19 mouse cellular contexts compared by ENCODE assay signal in genomic region chr3:98410619-98411580, GRCm38 (mm10). TPM values are rescaled to one million over a fixed set of nuclear protein-coding genes. Genes with fewer than 3 reads are reported as not detected.
DNase-seq lines count a peak whose midpoint lies in the region; ATAC-seq and TF ChIP-seq lines count a peak whose summit lies in the region.
"Not testable (repeated sequence)": the region's sequence is repeated elsewhere in the genome, so short reads cannot be mapped to it uniquely, and the experiment has no call there.
"Had no signal": no experiment of that assay in that cellular context is flagged by ENCODE, and none has a peak within 500 bp of the region (broad histone marks: within the 10 kb centered on the region; RNA-seq: fewer than 3 reads in every experiment).

No protein-coding gene starts in this region.

- not testable (repeated sequence) for H3K9me3 ChIP-seq in heart, embryonic 15.5 days (replicated peaks); hindbrain, postnatal 0 days (ENCODE audit: low read length); kidney, embryonic 15.5 days (replicated peaks); lung, embryonic 15.5 days

- peaks cover 58% of the 10 kb centered on the region for H3K4me1 ChIP-seq in heart, embryonic 15.5 days (replicated peaks)
- H3K4me1 ChIP-seq in hindbrain, postnatal 0 days (ENCODE audit: insufficient read depth, low read length): not testable (repeated sequence)
- H3K4me1 ChIP-seq in kidney, embryonic 15.5 days: peaks cover 27% of the 10 kb centered on the region
- H3K4me1 ChIP-seq in lung, embryonic 15.5 days: peaks cover 21% of the 10 kb centered on the region

- peak; percentile 86 for ATAC-seq in heart, embryonic 15.5 days (replicated peaks; ENCODE audit: insufficient number of reproducible peaks, insufficient read depth, low FRiP score, low read depth)
- peak; percentile 57; the same call in 1 of the 2 replicates for ATAC-seq in hindbrain, postnatal 0 days
- peak; percentile 29; the same call in 1 of the 2 replicates for ATAC-seq in kidney, embryonic 15.5 days (replicated peaks; ENCODE audit: low FRiP score)
- ATAC-seq in lung, embryonic 15.5 days (ENCODE audit: borderline replicate concordance, extremely low read depth, low FRiP score, low TSS enrichment): peak; percentile 78
- peak; percentile 73 for ATAC-seq in megakaryocyte-erythroid progenitor cell, adult 5-6 weeks (replicated peaks; ENCODE audit: low FRiP score, low TSS enrichment, poor library complexity, severe bottlenecking)

- not testable (repeated sequence) for H3K4me2 ChIP-seq in heart, embryonic 15.5 days; hindbrain, postnatal 0 days (ENCODE audit: low read depth, low read length); kidney, embryonic 15.5 days; lung, embryonic 15.5 days

- not testable (repeated sequence) for H3K27me3 ChIP-seq in heart, embryonic 15.5 days; hindbrain, postnatal 0 days (ENCODE audit: insufficient read depth, low read length); kidney, embryonic 15.5 days; lung, embryonic 15.5 days

- not testable (repeated sequence) for TF ChIP-seq CTCF in hindbrain, postnatal 0 days (IDR thresholded peaks at IDR 0.05; ENCODE audit: low read depth)

- not testable (repeated sequence) for H3K36me3 ChIP-seq in heart, embryonic 15.5 days; hindbrain, postnatal 0 days (ENCODE audit: insufficient read depth, low read length); kidney, embryonic 15.5 days; lung, embryonic 15.5 days

- H3K9ac ChIP-seq in heart, embryonic 15.5 days; hindbrain, postnatal 0 days (replicated peaks; ENCODE audit: low read length); kidney, embryonic 15.5 days; lung, embryonic 15.5 days: not testable (repeated sequence)

- WGBS in heart, embryonic 15.5 days: 46% methylated on average over 17 of the region's 27 CpGs
- WGBS in hindbrain, postnatal 0 days: 83% methylated on average over 16 of the region's 27 CpGs
- 84% methylated on average over 16 of the region's 27 CpGs for WGBS in kidney, embryonic 15.5 days
- WGBS in lung, embryonic 15.5 days: 66% methylated on average over 16 of the region's 27 CpGs

- H3K27ac ChIP-seq in heart, embryonic 15.5 days: peak overlapping the region; percentile 76
- not testable (repeated sequence) for H3K27ac ChIP-seq in hindbrain, postnatal 0 days; kidney, embryonic 15.5 days; lung, embryonic 15.5 days

- DNase-seq in adrenal gland, postnatal 10 days: peak; percentile 20
- DNase-seq in heart, adult 18-20 months: peak; percentile 46 to 57
- not testable (repeated sequence) for DNase-seq in hindbrain, postnatal 0 days (ENCODE audit: low spot score)
- peak; percentile 6 for DNase-seq in testis, postnatal 10 days (ENCODE audit: low spot score)

- H3K4me3 ChIP-seq in heart, embryonic 15.5 days; hindbrain, postnatal 0 days (ENCODE audit: low read length); kidney, embryonic 15.5 days (replicated peaks); lung, embryonic 15.5 days: not testable (repeated sequence)

RNA-seq across cellular contexts. Expression of gene Zfp697, which starts 28.6 kb away (rescaled TPM):
- 1 to 10 TPM; 3.0 to 3.8 TPM for total RNA-seq in adrenal gland, postnatal 10 days (2021)
- 1 to 10 TPM; 5.9 to 7.3 TPM for total RNA-seq in heart, adult 18-20 months (2021)
- 7.7 and 9.9 TPM in 2 replicates for polyA plus RNA-seq in heart, embryonic 15.5 days (2015; fragmentation: Nextera tagmentation; extraction: Ambion mirVana)
- total RNA-seq in hindbrain, postnatal 0 days (2014; rRNA removed): 29.1 and 29.6 TPM in 2 replicates
- 15.3 and 17.3 TPM in 2 replicates for polyA plus RNA-seq in hindbrain, postnatal 0 days (2015; fragmentation: Nextera tagmentation; extraction: Ambion mirVana)
- polyA plus RNA-seq in kidney, embryonic 15.5 days (2015; fragmentation: Nextera tagmentation; extraction: Ambion mirVana): 14.4 and 16.6 TPM in 2 replicates
- polyA plus RNA-seq in lung, embryonic 15.5 days (2015; fragmentation: Nextera tagmentation; extraction: Ambion mirVana): 7.9 and 8.0 TPM in 2 replicates
- total RNA-seq in megakaryocyte-erythroid progenitor cell, adult 5-6 weeks (2014; fragmentation: Nextera tagmentation): not detected in 2 replicates
- total RNA-seq in megakaryocyte-erythroid progenitor cell, adult 5-6 weeks (2017): 0.19 TPM in 1 of 2 replicates, not detected in the other

RNA-seq across cellular contexts. Expression of gene Gm4450, which starts 46.0 kb away (rescaled TPM):
- 1 to 10 TPM; 1.2 TPM for total RNA-seq in adrenal gland, postnatal 10 days (2021)
- total RNA-seq in heart, adult 18-20 months (2021): not detected
- not detected in 2 replicates for polyA plus RNA-seq in heart, embryonic 15.5 days (2015; fragmentation: Nextera tagmentation; extraction: Ambion mirVana)
- not detected in 2 replicates for total RNA-seq in hindbrain, postnatal 0 days (2014; rRNA removed)
- not detected in 2 replicates for polyA plus RNA-seq in hindbrain, postnatal 0 days (2015; fragmentation: Nextera tagmentation; extraction: Ambion mirVana)
- polyA plus RNA-seq in kidney, embryonic 15.5 days (2015; fragmentation: Nextera tagmentation; extraction: Ambion mirVana): 25.8 and 26.4 TPM in 2 replicates
- polyA plus RNA-seq in lung, embryonic 15.5 days (2015; fragmentation: Nextera tagmentation; extraction: Ambion mirVana): not detected in 2 replicates
- not detected in 2 replicates for total RNA-seq in megakaryocyte-erythroid progenitor cell, adult 5-6 weeks (2014; fragmentation: Nextera tagmentation)
- total RNA-seq in megakaryocyte-erythroid progenitor cell, adult 5-6 weeks (2017): not detected in 2 replicates
- total RNA-seq: adrenal gland, postnatal 25 days; forebrain, postnatal 0 days; gastrocnemius, postnatal 36 days; heart, postnatal 36 days; layer of hippocampus, postnatal 14 days had no signal
- polyA plus RNA-seq: activated CD4-positive, CD25-positive, alpha-beta regulatory T cell, adult 4 months; forebrain, embryonic 10.5 days; forebrain, postnatal 0 days; limb, embryonic 11.5 days; liver, embryonic 14.5 days; midbrain, embryonic 12.5 days; neural tube, embryonic 13.5 days had no signal

Comparison
In these comparisons a context has a peak if more than half of its experiments do, and no peak if none do; other contexts are left out.
1. ATAC-seq: peak in every context shown above with its lines; median percentile 86 in heart, embryonic 15.5 days; 78 in lung, embryonic 15.5 days; 73 in megakaryocyte-erythroid progenitor cell, adult 5-6 weeks; 57 in hindbrain, postnatal 0 days; 29 in kidney, embryonic 15.5 days.